Mouse (Mus musculus) kidney, embryonic 15.5 days (tissue): ENCODE measurements at regions not wholly inside any gene's neighbourhood (a gene's known extent, or its start where the extent isn't known, plus 50 kb on each side); places are given as distances from the start of the nearest gene placed in this dataset.
A peak's percentile ranks its signal among the peaks of the same experiment; 100 is the strongest.
"Not testable (repeated sequence)": the region's sequence is repeated elsewhere in the genome, so short reads cannot be mapped to it uniquely, and the experiment has no call there.

Source experiments
- ATAC-seq: fragments of 200-750 bp; cut with Nextera tagmentation; replicated peaks from 2 replicates; pipeline ENCODE4 v1.8.0; 2017; ENCODE audit warnings: moderate TSS enrichment; ENCODE audit not compliant: low FRiP score
- H3K27ac ChIP-seq: fragments of 300-500 bp; sonication (generic); 2 replicates; pipeline ENCODE4 v1.5.1; 2015; ENCODE audit warnings: mild to moderate bottlenecking, inconsistent platforms
- H3K27me3 ChIP-seq: fragments of 300-500 bp; sonication (generic); 2 replicates; pipeline ENCODE4 v1.6.1; 2015; ENCODE audit warnings: inconsistent platforms
- H3K36me3 ChIP-seq: fragments of 300-500 bp; sonication (generic); 2 replicates; pipeline ENCODE4 v1.6.1; 2015; ENCODE audit warnings: inconsistent platforms
- H3K4me1 ChIP-seq: fragments of 300-500 bp; sonication (generic); 2 replicates; pipeline ENCODE4 v1.6.1; 2015; ENCODE audit warnings: inconsistent platforms
- H3K4me2 ChIP-seq: fragments of 300-500 bp; sonication (generic); 2 replicates; pipeline ENCODE4 v1.6.1; 2015; ENCODE audit warnings: moderate library complexity, mild to moderate bottlenecking, inconsistent platforms
- H3K4me3 ChIP-seq: fragments of 300-500 bp; sonication (generic); replicated peaks from 2 replicates; pipeline ENCODE4 v1.5.1; 2015; ENCODE audit warnings: mild to moderate bottlenecking, inconsistent platforms
- H3K9ac ChIP-seq: fragments of 300-500 bp; sonication (generic); 2 replicates; pipeline ENCODE4 v1.6.1; 2015; ENCODE audit warnings: mild to moderate bottlenecking, inconsistent platforms
- H3K9me3 ChIP-seq: fragments of 300-500 bp; sonication (generic); replicated peaks from 2 replicates; pipeline ENCODE4 v1.6.1; 2016; ENCODE audit warnings: inconsistent platforms
- WGBS: fragments of 180-500 bp; shearing (Covaris S2); methylation state at CpG from one replicate; pipeline ENCODE4 v1.1.7; 2015; ENCODE audit warnings: mixed read lengths; 5-methylcytosine and 5-hydroxymethylcytosine counted together

- H3K4me1 ChIP-seq: no peaks in the 10 kb centered on the region
- no peak overlapping the region for H3K4me2 ChIP-seq
- no peaks in the 10 kb centered on the region for H3K9me3 ChIP-seq
- no peak for ATAC-seq
- H3K36me3 ChIP-seq: no peaks in the 10 kb centered on the region
- H3K4me3 ChIP-seq: no peak overlapping the region
- 79% methylated on average over 2 of the region's 2 CpGs for WGBS
- no peak overlapping the region for H3K27ac ChIP-seq
- H3K9ac ChIP-seq: no peak overlapping the region
- no peaks in the 10 kb centered on the region for H3K27me3 ChIP-seq
Observed at GRCm38 (mm10) chr13:16424147-16424546, 412.5 kb downstream of the Inhba start.

- no peak overlapping the region for H3K4me2 ChIP-seq
- WGBS: 74% methylated on average over 2 of the region's 2 CpGs
- no peak for ATAC-seq
- no peaks in the 10 kb centered on the region for H3K36me3 ChIP-seq
- H3K27me3 ChIP-seq: no peaks in the 10 kb centered on the region
- H3K4me1 ChIP-seq: no peaks in the 10 kb centered on the region
- H3K9me3 ChIP-seq: no peaks in the 10 kb centered on the region
- H3K27ac ChIP-seq: no peak overlapping the region
- no peak overlapping the region for H3K4me3 ChIP-seq
- no peak overlapping the region for H3K9ac ChIP-seq
Observed at GRCm38 (mm10) chr13:16435436-16435835, 423.8 kb downstream of the Inhba start.

GRCm38 (mm10) chr13:16453234-16453633 lies 441.6 kb downstream of the Inhba start:
- Histone ChIP-seq H3K36me3 (no peaks in the 10 kb centered on the region), H3K9ac (no peak overlapping the region), H3K27me3 (no peaks in the 10 kb centered on the region), H3K4me1 (no peaks in the 10 kb centered on the region), H3K4me3 (no peak overlapping the region), H3K9me3 (no peaks in the 10 kb centered on the region), H3K27ac (no peak overlapping the region), H3K4me2 (no peak overlapping the region)
- ATAC-seq: no peak

- 71% methylated on average over 2 of the region's 2 CpGs for WGBS
- H3K4me3 ChIP-seq: no peak overlapping the region
- no peak overlapping the region for H3K9ac ChIP-seq
- H3K27me3 ChIP-seq: no peaks in the 10 kb centered on the region
- no peaks in the 10 kb centered on the region for H3K36me3 ChIP-seq
- no peaks in the 10 kb centered on the region for H3K4me1 ChIP-seq
- H3K4me2 ChIP-seq: no peak overlapping the region
- no peak for ATAC-seq
- no peaks in the 10 kb centered on the region for H3K9me3 ChIP-seq
- no peak overlapping the region for H3K27ac ChIP-seq
Observed at GRCm38 (mm10) chr13:16459743-16460142, 448.1 kb downstream of the Inhba start.

GRCm38 (mm10) chr13:16461681-16462080 lies 450.0 kb downstream of the Inhba start:
- 68% methylated on average over 2 of the region's 2 CpGs for WGBS
- no peaks in the 10 kb centered on the region for H3K4me1 ChIP-seq
- H3K27ac ChIP-seq: no peak overlapping the region
- H3K9ac ChIP-seq: no peak overlapping the region
- no peaks in the 10 kb centered on the region for H3K27me3 ChIP-seq
- no peak for ATAC-seq
- H3K4me3 ChIP-seq: no peak overlapping the region
- H3K36me3 ChIP-seq: no peaks in the 10 kb centered on the region
- H3K4me2 ChIP-seq: no peak overlapping the region
- H3K9me3 ChIP-seq: no peaks in the 10 kb centered on the region

- Histone ChIP-seq H3K9me3 (no peaks in the 10 kb centered on the region), H3K27me3 (no peaks in the 10 kb centered on the region), H3K4me2 (no peak overlapping the region), H3K9ac (no peak overlapping the region), H3K36me3 (no peaks in the 10 kb centered on the region), H3K4me1 (no peaks in the 10 kb centered on the region), H3K27ac (no peak overlapping the region), H3K4me3 (no peak overlapping the region)
- 95% methylated on average over 1 of the region's 1 CpGs for WGBS
- no peak for ATAC-seq
Observed at GRCm38 (mm10) chr13:16464823-16465222, 453.2 kb downstream of the Inhba start.

- H3K27me3 ChIP-seq: no peaks in the 10 kb centered on the region
- no peak overlapping the region for H3K4me3 ChIP-seq
- H3K4me1 ChIP-seq: no peaks in the 10 kb centered on the region
- H3K9me3 ChIP-seq: no peaks in the 10 kb centered on the region
- H3K9ac ChIP-seq: no peak overlapping the region
- no peaks in the 10 kb centered on the region for H3K36me3 ChIP-seq
- WGBS: 70% methylated on average over 1 of the region's 1 CpGs
- H3K4me2 ChIP-seq: no peak overlapping the region
- H3K27ac ChIP-seq: no peak overlapping the region
- no peak for ATAC-seq
Observed at GRCm38 (mm10) chr13:16465317-16465716, 453.7 kb downstream of the Inhba start.

- H3K4me2 ChIP-seq: no peak overlapping the region
- no peak for ATAC-seq
- no peaks in the 10 kb centered on the region for H3K4me1 ChIP-seq
- H3K4me3 ChIP-seq: no peak overlapping the region
- no peak overlapping the region for H3K9ac ChIP-seq
- H3K9me3 ChIP-seq: no peaks in the 10 kb centered on the region
- no peak overlapping the region for H3K27ac ChIP-seq
- H3K36me3 ChIP-seq: no peaks in the 10 kb centered on the region
- no peaks in the 10 kb centered on the region for H3K27me3 ChIP-seq
- WGBS: 94% methylated on average over 1 of the region's 1 CpGs
Observed at GRCm38 (mm10) chr13:16465812-16466211, 454.2 kb downstream of the Inhba start.

GRCm38 (mm10) chr13:16476515-16476914 lies 464.9 kb downstream of the Inhba start:
- WGBS: 79% methylated on average over 1 of the region's 1 CpGs

GRCm38 (mm10) chr13:16487292-16487691 lies 475.6 kb downstream of the Inhba start:
- no peak for ATAC-seq
- no peaks in the 10 kb centered on the region for H3K4me1 ChIP-seq
- no peak overlapping the region for H3K4me2 ChIP-seq
- H3K4me3 ChIP-seq: no peak overlapping the region
- H3K27ac ChIP-seq: no peak overlapping the region
- no peaks in the 10 kb centered on the region for H3K36me3 ChIP-seq
- no peaks in the 10 kb centered on the region for H3K9me3 ChIP-seq
- H3K9ac ChIP-seq: no peak overlapping the region
- no peaks in the 10 kb centered on the region for H3K27me3 ChIP-seq

More at GRCm38 (mm10) chr13:16476515-16476914, 464.9 kb downstream of the Inhba start:
- Histone ChIP-seq H3K36me3 (no peaks in the 10 kb centered on the region), H3K4me3 (no peak overlapping the region), H3K9ac (no peak overlapping the region), H3K27me3 (no peaks in the 10 kb centered on the region), H3K9me3 (no peaks in the 10 kb centered on the region), H3K4me2 (no peak overlapping the region), H3K4me1 (no peaks in the 10 kb centered on the region), H3K27ac (no peak overlapping the region)
- no peak for ATAC-seq

- not testable (repeated sequence) for H3K4me3 ChIP-seq, H3K27ac ChIP-seq, H3K9ac ChIP-seq, H3K36me3 ChIP-seq, H3K4me2 ChIP-seq, H3K9me3 ChIP-seq, H3K27me3 ChIP-seq, H3K4me1 ChIP-seq
- ATAC-seq: peak; percentile 33; the same call in 1 of the 2 replicates
- 38% methylated on average over 6 of the region's 6 CpGs for WGBS
Observed at GRCm38 (mm10) chr13:16490680-16491079, 479.0 kb downstream of the Inhba start.

- H3K4me1 ChIP-seq: no peaks in the 10 kb centered on the region
- WGBS: 52% methylated on average over 1 of the region's 1 CpGs
- H3K9ac ChIP-seq: no peak overlapping the region
- no peak for ATAC-seq
- H3K9me3 ChIP-seq: no peaks in the 10 kb centered on the region
- no peak overlapping the region for H3K27ac ChIP-seq
- H3K27me3 ChIP-seq: no peaks in the 10 kb centered on the region
- H3K36me3 ChIP-seq: no peaks in the 10 kb centered on the region
- H3K4me3 ChIP-seq: no peak overlapping the region
- H3K4me2 ChIP-seq: no peak overlapping the region
Observed at GRCm38 (mm10) chr13:16498052-16498451, 486.4 kb downstream of the Inhba start.

- Histone ChIP-seq H3K4me2 (no peak overlapping the region), H3K4me1 (no peaks in the 10 kb centered on the region), H3K9me3 (no peaks in the 10 kb centered on the region), H3K36me3 (no peaks in the 10 kb centered on the region), H3K27me3 (no peaks in the 10 kb centered on the region), H3K4me3 (no peak overlapping the region), H3K9ac (no peak overlapping the region), H3K27ac (no peak overlapping the region)
- no peak for ATAC-seq
- 64% methylated on average over 4 of the region's 4 CpGs for WGBS
Observed at GRCm38 (mm10) chr13:16512876-16513275, 501.2 kb downstream of the Inhba start.
